Mouse (Mus musculus) megakaryocyte, embryonic 14.5 days (primary cell): ENCODE measurements at regions not wholly inside any gene's neighbourhood (a gene's known extent, or its start where the extent isn't known, plus 50 kb on each side); places are given as distances from the start of the nearest gene placed in this dataset.

Experiments
- FLI1 ChIP-seq: IDR thresholded peaks from 2 replicates; pipeline ENCODE4 v1.6.1; 2012; ENCODE audit warnings: low read length, inconsistent platforms, mixed read lengths
- GATA1 ChIP-seq: IDR thresholded peaks from 3 replicates; pipeline ENCODE4 v1.6.1; 2012; ENCODE audit warnings: mixed read lengths, low read length, inconsistent platforms, borderline replicate concordance

- TF ChIP-seq GATA1 (no peak), FLI1 (no peak)
Measured at GRCm38 (mm10) chr7:73025640-73026039, 349.7 kb upstream of the Rgma start.
